Mouse (Mus musculus): ENCODE measurements at regions not wholly inside any gene's neighbourhood (a gene's known extent, or its start where the extent isn't known, plus 50 kb on each side); places are given as distances from the start of the nearest gene placed in this dataset.
"Not testable (repeated sequence)": the region's sequence is repeated elsewhere in the genome, so short reads cannot be mapped to it uniquely, and the experiment has no call there.

GRCm38 (mm10) chr3:20892916-20893430 lies 526.0 kb upstream of the Agtr1b start:
- no peak for DNase-seq (ENCODE audit: low read depth, low spot score)

DNA sequence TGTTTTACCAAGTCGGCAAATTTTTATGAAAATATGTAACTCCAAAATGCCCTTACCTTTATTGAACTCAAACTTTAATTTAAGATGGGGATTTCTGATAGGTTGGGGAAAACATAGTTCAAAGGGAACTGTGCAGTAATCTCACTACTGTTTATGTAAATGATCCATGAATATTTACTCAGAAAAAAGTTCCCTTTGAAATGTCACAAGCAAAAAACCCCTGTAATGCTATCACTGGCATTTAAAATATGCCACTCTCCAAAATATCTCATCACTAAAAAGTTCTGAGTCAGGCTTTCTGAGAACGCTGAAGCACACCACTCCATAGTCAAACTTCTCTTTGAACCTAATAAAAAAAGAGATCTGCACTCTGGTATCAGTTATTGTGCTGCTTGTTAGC lies 497.3 kb upstream of the Agtr1b start:
- DNase-seq (ENCODE audit: low read depth, low spot score) = peak; percentile 7

GRCm38 (mm10) chr3:20831038-20831437 lies 464.1 kb upstream of the Agtr1b start:
- no peak for DNase-seq (ENCODE audit: low read depth, low spot score)

GRCm38 (mm10) chr3:20829391-20829790 lies 462.4 kb upstream of the Agtr1b start:
- DNase-seq (ENCODE audit: low read depth, low spot score) = no peak

DNA sequence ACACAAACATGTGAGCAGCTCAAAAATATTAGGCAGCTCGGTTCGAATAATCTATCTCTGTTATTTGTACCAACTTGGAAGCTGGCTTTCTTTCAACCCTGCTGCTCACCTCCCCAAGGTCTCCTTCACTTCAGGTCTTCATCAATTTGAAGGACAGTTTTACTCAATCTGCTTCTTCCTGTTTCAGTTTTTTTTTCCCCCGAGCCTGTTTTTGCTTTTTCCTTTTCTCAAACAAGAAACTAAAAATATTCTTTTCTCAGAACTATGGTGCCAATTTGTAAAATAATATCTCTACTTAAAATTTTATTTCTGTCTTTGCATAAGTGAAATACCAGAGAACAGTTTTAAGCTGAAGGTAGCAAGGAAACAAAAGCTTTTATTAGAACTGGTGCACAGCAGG lies 461.8 kb upstream of the Agtr1b start:
- no peak for DNase-seq (ENCODE audit: low read depth, low spot score)

GRCm38 (mm10) chr3:20825661-20826334 lies 458.8 kb upstream of the Agtr1b start:
- DNase-seq (ENCODE audit: low read depth, low spot score) = no peak

GRCm38 (mm10) chr3:20822226-20822625 lies 455.2 kb upstream of the Agtr1b start:
- no peak for DNase-seq (ENCODE audit: low read depth, low spot score)

- DNase-seq (ENCODE audit: low read depth, low spot score) = no peak
Observed at GRCm38 (mm10) chr3:20821712-20822111, 454.7 kb upstream of the Agtr1b start.

- no peak for DNase-seq (ENCODE audit: low read depth, low spot score)
Observed at GRCm38 (mm10) chr3:20820047-20820446, 453.1 kb upstream of the Agtr1b start.

GRCm38 (mm10) chr3:20819586-20819985 lies 452.6 kb upstream of the Agtr1b start:
- DNase-seq (ENCODE audit: low read depth, low spot score) = no peak

DNA sequence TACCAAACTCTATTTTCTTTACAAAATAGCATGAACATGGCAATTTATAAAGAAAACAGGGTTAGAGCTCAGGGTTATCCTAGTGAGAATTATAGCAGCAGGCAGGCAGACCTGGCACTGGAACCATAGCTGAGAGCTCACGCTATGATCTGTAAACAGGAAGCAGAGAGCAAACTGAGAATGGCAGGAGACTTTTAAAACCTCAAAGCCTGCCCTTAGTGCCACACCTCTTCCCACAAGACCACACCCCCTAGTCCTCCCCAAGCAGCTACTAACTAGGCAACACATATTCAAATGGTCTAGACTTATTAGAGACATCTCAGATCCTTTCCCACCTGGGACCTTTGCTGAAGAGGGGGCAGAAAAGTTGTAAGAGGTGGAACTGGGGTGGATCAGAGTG lies 449.6 kb upstream of the Agtr1b start:
- DNase-seq (ENCODE audit: low read depth, low spot score) = peak; percentile 3

GRCm38 (mm10) chr3:20794256-20794655 lies 427.3 kb upstream of the Agtr1b start:
- DNase-seq (ENCODE audit: low read depth, low spot score) = no peak

GRCm38 (mm10) chr3:20792503-20792902 lies 425.5 kb upstream of the Agtr1b start:
- DNase-seq (ENCODE audit: low read depth, low spot score) = no peak

DNA sequence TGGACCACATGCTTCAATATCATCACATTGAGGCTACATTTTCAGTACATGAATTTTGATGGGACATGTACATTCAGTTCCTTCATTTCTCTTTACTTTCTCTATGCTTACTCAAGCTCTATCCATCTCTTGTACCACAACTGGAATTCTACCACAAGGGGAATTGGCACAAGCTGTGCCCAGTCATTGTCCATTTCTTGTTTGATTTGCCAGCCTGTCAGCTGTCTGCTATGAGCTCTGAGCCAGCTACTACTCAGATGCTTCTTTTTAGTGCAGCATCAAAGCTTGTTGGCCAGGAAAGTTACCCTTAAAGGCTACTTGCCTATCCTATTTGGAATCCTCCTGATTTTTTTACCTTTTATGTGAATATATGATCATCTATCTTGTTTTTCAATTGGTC lies 410.9 kb upstream of the Agtr1b start:
- no peak for DNase-seq (ENCODE audit: low read depth, low spot score)

DNA sequence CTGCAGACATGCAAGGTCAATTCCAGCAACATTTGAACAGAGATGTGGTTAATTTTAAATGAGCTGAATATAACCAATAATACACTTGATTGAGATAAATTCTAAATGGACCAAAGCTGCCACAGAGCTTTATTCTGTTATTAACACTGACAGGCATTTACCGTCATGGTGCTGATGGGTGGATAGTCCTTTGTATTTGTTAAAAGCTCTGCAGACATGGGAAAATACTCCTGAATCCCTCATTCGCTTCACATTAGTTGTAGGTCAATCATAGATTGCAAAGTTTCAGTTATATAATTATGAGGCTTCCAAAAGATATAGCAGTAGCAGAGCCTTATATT lies 410.0 kb upstream of the Agtr1b start:
- DNase-seq (ENCODE audit: low read depth, low spot score) = no peak

DNA sequence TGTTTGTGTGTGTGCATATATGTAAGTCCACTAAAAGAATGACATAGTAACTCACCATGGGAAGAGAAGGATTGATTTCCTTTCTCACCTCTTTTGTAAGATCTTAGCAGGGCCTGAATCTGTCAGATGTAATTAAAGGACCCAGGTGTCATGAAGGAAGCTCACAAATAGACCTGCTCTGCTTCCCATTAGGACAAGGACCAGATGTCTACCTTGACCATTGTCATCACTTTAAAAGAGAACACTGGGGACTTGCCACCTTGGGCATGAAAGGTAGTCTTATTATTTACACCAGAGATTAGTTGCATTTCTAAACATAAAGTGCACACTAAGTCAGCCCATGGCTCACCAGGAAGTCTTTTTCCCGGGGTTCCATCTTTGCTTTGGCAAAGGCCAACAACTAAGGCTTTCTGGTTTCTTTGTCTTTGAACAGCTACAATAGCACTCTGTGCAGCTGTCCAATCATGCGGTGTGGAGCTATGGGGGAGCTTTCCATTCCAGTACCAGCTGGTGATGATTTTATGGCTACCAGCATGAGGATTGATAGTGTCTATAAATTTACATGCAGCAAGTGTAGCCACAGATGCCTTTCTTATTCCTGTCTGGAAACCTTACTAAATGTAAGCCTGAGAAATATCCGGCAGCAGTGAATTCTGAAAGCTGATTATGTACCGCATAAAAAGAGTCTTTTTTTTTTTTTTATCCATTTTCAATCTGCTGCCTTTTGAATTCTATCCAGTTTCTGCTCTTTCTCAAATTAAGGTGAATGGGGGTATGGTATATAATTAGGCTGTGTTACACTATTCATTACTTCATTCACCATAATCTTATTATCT lies 409.4 kb upstream of the Agtr1b start:
- DNase-seq (ENCODE audit: low read depth, low spot score) = no peak

GRCm38 (mm10) chr3:20734302-20734701 lies 367.3 kb upstream of the Agtr1b start:
- DNase-seq (ENCODE audit: low read depth, low spot score) = no peak

GRCm38 (mm10) chr3:20732005-20732404 lies 365.0 kb upstream of the Agtr1b start:
- no peak for DNase-seq (ENCODE audit: low read depth, low spot score)

DNA sequence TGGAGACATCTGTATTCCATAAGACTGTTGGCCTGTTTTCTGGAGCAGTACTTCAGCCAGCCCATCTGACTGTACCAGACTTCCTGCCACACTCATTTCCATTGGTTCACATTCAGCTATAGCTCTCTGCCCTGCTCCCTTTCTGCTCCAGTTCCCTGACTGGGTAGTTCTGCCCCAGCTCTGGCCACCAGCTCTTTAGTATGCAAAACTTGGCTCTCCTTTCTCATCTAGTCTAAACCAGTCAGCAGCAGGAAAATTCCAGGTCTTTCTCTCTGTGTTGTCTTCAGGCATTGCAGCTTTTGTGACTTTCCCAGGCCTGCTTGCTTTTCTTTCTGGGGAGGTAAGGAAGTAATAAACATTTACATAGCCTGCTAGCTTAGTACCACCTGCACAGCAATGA lies 363.5 kb upstream of the Agtr1b start:
- DNase-seq (ENCODE audit: low read depth, low spot score) = no peak

DNA sequence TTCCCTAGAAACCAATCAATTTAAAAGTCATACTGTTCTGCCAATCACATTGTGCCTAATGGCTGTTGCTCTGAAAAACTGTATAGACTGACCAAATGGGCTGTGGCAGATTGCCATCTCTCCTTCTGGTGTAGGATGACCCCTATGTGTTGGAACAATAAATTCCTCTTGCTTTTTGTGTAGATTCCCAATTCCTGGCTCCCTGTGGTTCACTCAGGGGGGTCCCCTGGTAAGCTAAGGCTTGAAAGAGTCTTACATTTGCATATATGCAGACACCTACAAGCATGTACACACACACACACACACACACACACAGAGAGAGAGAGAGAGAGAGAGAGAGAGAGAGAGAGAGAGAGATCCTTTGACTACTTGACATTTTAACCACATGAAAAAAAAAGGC lies 362.8 kb upstream of the Agtr1b start:
- not testable (repeated sequence) for DNase-seq (ENCODE audit: low read depth, low spot score)

GRCm38 (mm10) chr3:20714671-20715070 lies 347.7 kb upstream of the Agtr1b start:
- DNase-seq (ENCODE audit: low read depth, low spot score) = no peak

GRCm38 (mm10) chr3:20709661-20710060 lies 342.7 kb upstream of the Agtr1b start:
- no peak for DNase-seq (ENCODE audit: low read depth, low spot score)

- no peak for DNase-seq (ENCODE audit: low read depth, low spot score)
Observed at GRCm38 (mm10) chr3:20695322-20695859, 328.4 kb upstream of the Agtr1b start.

All from CD4-positive, CD25-positive, alpha-beta regulatory T cell, adult 2 months (primary cell).